ENCODE assay signal across 8 mouse cellular contexts in genomic region chr19:22883744-22884317, GRCm38 (mm10).
DNase-seq lines count a peak whose midpoint lies in the region; ATAC-seq and TF ChIP-seq lines count a peak whose summit lies in the region.

No protein-coding gene starts in this region.

- peak; percentile 91 for ATAC-seq in embryonic facial prominence, embryonic 14.5 days (ENCODE audit: low read depth)
- ATAC-seq in heart, embryonic 16.5 days (replicated peaks; ENCODE audit: extremely low read depth, insufficient read depth, low FRiP score): peak; percentile 67; the same call in 1 of the 2 replicates
- ATAC-seq in liver, embryonic 12.5 days: no peak

- no peak overlapping the region for H3K4me3 ChIP-seq in E14TG2a.4 (replicated peaks; ENCODE audit: low read length)
- H3K4me3 ChIP-seq in bone marrow macrophage, adult 2 months (ENCODE audit: insufficient read depth, low read length): no peak overlapping the region
- peak overlapping the region; percentile 25; the same call in 1 of the 2 replicates for H3K4me3 ChIP-seq in embryonic facial prominence, embryonic 14.5 days (ENCODE audit: low read depth, low read length)
- H3K4me3 ChIP-seq in heart, embryonic 16.5 days (ENCODE audit: low read length): peak overlapping the region; percentile 13; the same call in 1 of the 2 replicates
- no peak overlapping the region for H3K4me3 ChIP-seq in liver, embryonic 12.5 days
- H3K4me3 ChIP-seq in olfactory bulb, adult 2 months (ENCODE audit: insufficient read depth, low read depth, low read length): peak overlapping the region; percentile 41

- no peak overlapping the region for H3K9ac ChIP-seq in embryonic facial prominence, embryonic 14.5 days (ENCODE audit: low read depth, low read length)
- H3K9ac ChIP-seq in heart, embryonic 16.5 days (ENCODE audit: low read length): no peak overlapping the region
- no peak overlapping the region for H3K9ac ChIP-seq in liver, embryonic 12.5 days

- peak overlapping the region; percentile 54 for H3K4me2 ChIP-seq in embryonic facial prominence, embryonic 14.5 days (ENCODE audit: low read depth, low read length)
- peak overlapping the region; percentile 66 for H3K4me2 ChIP-seq in heart, embryonic 16.5 days (ENCODE audit: low read depth, low read length)
- peak overlapping the region; percentile 29 for H3K4me2 ChIP-seq in liver, embryonic 12.5 days

- H3K36me3 ChIP-seq in E14TG2a.4 (ENCODE audit: insufficient read depth, low read length): no peaks in the 10 kb centered on the region
- H3K36me3 ChIP-seq in embryonic facial prominence, embryonic 14.5 days (ENCODE audit: control insufficient read depth, insufficient read depth, low read length): no peaks in the 10 kb centered on the region
- H3K36me3 ChIP-seq in heart, embryonic 16.5 days (ENCODE audit: control insufficient read depth, insufficient read depth): no peaks in the 10 kb centered on the region
- H3K36me3 ChIP-seq in liver, embryonic 12.5 days: no peaks in the 10 kb centered on the region

- peak; percentile 83 for DNase-seq in embryonic facial prominence, embryonic 14.5 days (ENCODE audit: low spot score)
- peak; percentile 61 for DNase-seq in kidney, postnatal 14 days
- DNase-seq in testis, postnatal 14 days (ENCODE audit: low spot score): no peak

- no peak overlapping the region for H3K27ac ChIP-seq in bone marrow macrophage, adult 2 months (ENCODE audit: insufficient read depth, low read depth, low read length)
- no peak overlapping the region for H3K27ac ChIP-seq in embryonic facial prominence, embryonic 14.5 days (replicated peaks; ENCODE audit: low read depth, low read length)
- no peak overlapping the region for H3K27ac ChIP-seq in heart, embryonic 16.5 days (ENCODE audit: low read length)
- no peak overlapping the region for H3K27ac ChIP-seq in liver, embryonic 12.5 days
- peak overlapping the region; percentile 48; the same call in 1 of the 2 replicates for H3K27ac ChIP-seq in olfactory bulb, adult 2 months (ENCODE audit: insufficient read depth, low read depth, low read length)

- 25% methylated on average over 18 of the region's 18 CpGs for WGBS in embryonic facial prominence, embryonic 14.5 days
- 19% methylated on average over 18 of the region's 18 CpGs for WGBS in heart, embryonic 16.5 days
- WGBS in liver, embryonic 12.5 days (ENCODE audit: insufficient replicate concordance): 24% methylated on average over 18 of the region's 18 CpGs
- 15% methylated on average over 18 of the region's 18 CpGs for WGBS in olfactory bulb, adult 2 months

- no peak for TF ChIP-seq POLR2A in bone marrow macrophage, adult 2 months (IDR thresholded peaks at IDR 0.05; ENCODE audit: borderline replicate concordance, low read depth, low read length)
- no peak for TF ChIP-seq POLR2A in olfactory bulb, adult 2 months (IDR thresholded peaks at IDR 0.05; ENCODE audit: insufficient read depth, low read depth, low read length)

- H3K9me3 ChIP-seq in E14TG2a.4 (ENCODE audit: low read length): no peaks in the 10 kb centered on the region
- H3K9me3 ChIP-seq in embryonic facial prominence, embryonic 14.5 days (ENCODE audit: control insufficient read depth, low read length): no peaks in the 10 kb centered on the region
- no peaks in the 10 kb centered on the region for H3K9me3 ChIP-seq in heart, embryonic 16.5 days (replicated peaks; ENCODE audit: control insufficient read depth, low read length)
- no peaks in the 10 kb centered on the region for H3K9me3 ChIP-seq in liver, embryonic 12.5 days (replicated peaks)

- peaks cover 2% of the 10 kb centered on the region; the same call in 1 of the 2 replicates for H3K4me1 ChIP-seq in E14TG2a.4 (replicated peaks; ENCODE audit: low read depth, low read length)
- H3K4me1 ChIP-seq in bone marrow macrophage, adult 2 months (ENCODE audit: control insufficient read depth, insufficient read depth, low read length): no peaks in the 10 kb centered on the region
- no peaks in the 10 kb centered on the region for H3K4me1 ChIP-seq in embryonic facial prominence, embryonic 14.5 days (ENCODE audit: control insufficient read depth, insufficient read depth, low read length)
- H3K4me1 ChIP-seq in heart, embryonic 16.5 days (ENCODE audit: control insufficient read depth, insufficient read depth, low read length): no peaks in the 10 kb centered on the region
- H3K4me1 ChIP-seq in liver, embryonic 12.5 days: no peaks in the 10 kb centered on the region
- H3K4me1 ChIP-seq in olfactory bulb, adult 2 months (ENCODE audit: control insufficient read depth, insufficient read depth, low read length): peaks cover 6% of the 10 kb centered on the region; the same call in 1 of the 2 replicates

- H3K27me3 ChIP-seq in E14TG2a.4 (ENCODE audit: insufficient read depth, low read length): peaks cover 15% of the 10 kb centered on the region; the same call in 1 of the 2 replicates
- no peaks in the 10 kb centered on the region for H3K27me3 ChIP-seq in embryonic facial prominence, embryonic 14.5 days (replicated peaks; ENCODE audit: control insufficient read depth, insufficient read depth, low read length)
- 0 out of 2 replicates have a peak, but pooled peaks cover 3% of the 10 kb centered on the region for H3K27me3 ChIP-seq in heart, embryonic 16.5 days (ENCODE audit: control insufficient read depth, insufficient read depth, low read length)
- H3K27me3 ChIP-seq in liver, embryonic 12.5 days (replicated peaks): no peaks in the 10 kb centered on the region

- peak; percentile 71 for TF ChIP-seq CTCF in E14TG2a.4 (conservative IDR thresholded peaks at IDR 0.05; ENCODE audit: low read length)
- TF ChIP-seq CTCF in bone marrow macrophage, adult 2 months (IDR thresholded peaks at IDR 0.05; ENCODE audit: low read depth, low read length): peak; percentile 27; the same call in 1 of the 2 replicates
- TF ChIP-seq CTCF in olfactory bulb, adult 2 months (IDR thresholded peaks at IDR 0.05; ENCODE audit: insufficient read depth, low read depth, low read length): no peak

Comparison
In these comparisons a context has a peak if more than half of its experiments do, and no peak if none do; other contexts are left out.
1. H3K4me3 ChIP-seq: peak in embryonic facial prominence, embryonic 14.5 days (single experiment), heart, embryonic 16.5 days (single experiment) and olfactory bulb, adult 2 months (single experiment); none in E14TG2a.4 (single experiment), bone marrow macrophage, adult 2 months (single experiment) and liver, embryonic 12.5 days (single experiment).
2. Peak in every context shown above with its lines, with median percentiles within 50 percentile points of each other: H3K4me2 ChIP-seq.